Mouse (Mus musculus) cerebellum, adult 9-11 months (tissue): ENCODE measurements at regions not wholly inside any gene's neighbourhood (a gene's known extent, or its start where the extent isn't known, plus 50 kb on each side); places are given as distances from the start of the nearest gene placed in this dataset.

Source experiments
- DNase-seq: peaks from one replicate; pipeline ENCODE4 v3.0.0; 2022

DNA sequence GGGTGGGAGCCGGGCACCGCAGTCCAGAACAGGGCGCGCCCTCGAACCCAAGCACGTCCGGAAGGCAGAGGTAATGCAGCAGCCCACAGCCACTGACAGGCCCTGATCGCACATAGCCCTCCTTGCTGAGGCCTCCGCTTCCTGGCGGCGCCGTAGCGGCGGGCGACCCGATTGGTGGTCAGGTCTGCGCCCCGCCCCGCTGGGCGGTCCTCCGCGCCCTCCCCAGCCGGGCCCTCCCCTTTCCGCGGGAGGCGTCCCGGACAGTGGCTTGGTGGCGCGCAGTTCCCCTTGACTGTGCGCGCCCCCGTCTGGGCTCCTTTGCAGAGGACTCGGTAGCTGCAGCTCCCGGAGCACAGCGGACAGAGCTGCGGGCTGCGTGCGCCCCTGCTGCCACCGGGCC is 375.5 kb upstream of the Asap2 start:
- peak; percentile 10 for DNase-seq
